Mouse (Mus musculus): ENCODE measurements around the gene Rps16.

DNA sequence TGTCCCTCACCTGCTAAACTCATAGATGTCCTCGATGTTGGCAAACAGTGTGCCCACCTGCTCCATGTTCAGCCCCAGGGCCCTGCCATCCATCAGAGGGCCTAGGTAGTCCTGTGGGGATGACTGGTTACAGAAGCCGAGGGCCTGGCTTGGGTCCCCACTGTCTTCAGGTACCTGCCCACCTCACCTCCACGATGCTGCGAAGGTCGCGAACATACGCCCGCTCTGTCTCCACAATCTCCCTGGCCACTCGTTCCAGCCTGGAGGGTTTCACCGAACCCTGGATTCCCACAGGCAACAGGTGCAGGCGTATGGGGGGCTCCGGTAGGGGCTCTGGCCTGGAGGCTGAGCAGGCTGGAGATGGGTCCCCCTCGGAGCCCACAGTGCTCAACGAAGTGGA lies 19.6 kb downstream of the Rps16 start:
- no peak for TF ChIP-seq CTCF (IDR thresholded peaks at IDR 0.05; ENCODE audit: low read depth)
- no peak for TF ChIP-seq EP300 (IDR thresholded peaks at IDR 0.05; ENCODE audit: low read depth)
